Mouse (Mus musculus) stomach, embryonic 15.5 days (tissue): ENCODE measurements at regions not wholly inside any gene's neighbourhood (a gene's known extent, or its start where the extent isn't known, plus 50 kb on each side); places are given as distances from the start of the nearest gene placed in this dataset.

ENCODE experiments used
- ATAC-seq: fragments of 200-750 bp; cut with Nextera tagmentation; 2 replicates; pipeline ENCODE4 v1.8.0; 2017; ENCODE audit warnings: low read depth, moderate number of reproducible peaks, moderate TSS enrichment; ENCODE audit not compliant: insufficient read depth, low FRiP score
- H3K27ac ChIP-seq: fragments of 300-500 bp; sonication (generic); 2 replicates; pipeline ENCODE4 v1.5.1; 2015; ENCODE audit warnings: mild to moderate bottlenecking, inconsistent platforms
- H3K27me3 ChIP-seq: fragments of 300-500 bp; sonication (generic); replicated peaks from 2 replicates; pipeline ENCODE4 v1.6.1; 2015; ENCODE audit warnings: inconsistent platforms
- H3K36me3 ChIP-seq: fragments of 300-500 bp; sonication (generic); 2 replicates; pipeline ENCODE4 v1.6.1; 2015; ENCODE audit warnings: inconsistent platforms
- H3K4me1 ChIP-seq: fragments of 300-500 bp; sonication (generic); 2 replicates; pipeline ENCODE4 v1.6.1; 2015; ENCODE audit warnings: inconsistent platforms
- H3K4me2 ChIP-seq: fragments of 300-500 bp; sonication (generic); 2 replicates; pipeline ENCODE4 v1.6.1; 2015; ENCODE audit warnings: mild to moderate bottlenecking, inconsistent platforms
- H3K4me3 ChIP-seq: fragments of 300-500 bp; sonication (generic); replicated peaks from 2 replicates; pipeline ENCODE4 v1.5.1; 2015; ENCODE audit warnings: inconsistent platforms
- H3K9ac ChIP-seq: fragments of 300-500 bp; sonication (generic); 2 replicates; pipeline ENCODE4 v1.6.1; 2015; ENCODE audit warnings: inconsistent platforms
- H3K9me3 ChIP-seq: fragments of 300-500 bp; sonication (generic); 2 replicates; pipeline ENCODE4 v1.6.1; 2016; ENCODE audit warnings: inconsistent platforms
- WGBS: fragments of 180-500 bp; shearing (Covaris S2); methylation state at CpG from one replicate; pipeline ENCODE4 v1.1.7; 2015; 5-methylcytosine and 5-hydroxymethylcytosine counted together

DNA sequence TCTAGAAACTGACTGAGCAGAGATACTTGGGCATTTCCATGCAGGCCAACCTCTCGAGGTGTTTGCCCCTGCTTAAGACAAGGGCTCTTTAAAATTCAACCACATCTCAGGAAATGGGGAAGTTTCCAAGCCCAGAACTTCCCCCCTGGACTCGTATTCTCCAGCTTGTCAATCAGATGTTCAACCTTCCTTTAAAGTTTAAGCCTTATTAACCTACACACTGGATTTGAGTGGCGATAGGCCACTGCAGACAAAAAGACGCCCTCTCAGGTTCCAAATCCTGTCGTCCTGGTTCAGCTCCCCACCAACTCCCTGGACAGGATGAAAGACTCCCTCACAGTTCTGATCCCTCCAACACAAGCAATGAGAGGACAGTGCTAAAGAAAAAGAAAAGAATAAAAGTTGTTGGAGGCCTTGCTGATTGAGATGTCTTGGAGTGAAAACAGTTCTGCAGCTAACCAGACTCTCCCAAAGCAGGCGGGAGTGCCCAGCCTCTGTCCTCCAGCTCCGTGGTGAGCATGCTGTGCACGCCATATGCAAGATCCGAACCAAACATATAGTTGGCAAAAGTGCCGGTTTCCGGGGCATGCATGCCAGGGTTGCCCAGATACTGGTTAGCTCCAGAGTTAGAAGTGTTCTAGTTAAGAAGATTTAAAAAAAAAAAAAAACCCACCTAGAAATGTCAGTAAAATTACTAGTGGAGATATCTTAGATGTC is 298.3 kb downstream of the Mycn start:
- WGBS, result 76% methylated on average over 11 of the region's 11 CpGs
- no peaks in the 10 kb centered on the region for H3K9me3 ChIP-seq
- ATAC-seq, result no peak
- no peaks in the 10 kb centered on the region for H3K36me3 ChIP-seq
- no peak overlapping the region for H3K4me2 ChIP-seq
- H3K4me1 ChIP-seq, result no peaks in the 10 kb centered on the region
- no peak overlapping the region for H3K27ac ChIP-seq
- H3K9ac ChIP-seq, result no peak overlapping the region
- no peaks in the 10 kb centered on the region for H3K27me3 ChIP-seq
- H3K4me3 ChIP-seq, result no peak overlapping the region

DNA sequence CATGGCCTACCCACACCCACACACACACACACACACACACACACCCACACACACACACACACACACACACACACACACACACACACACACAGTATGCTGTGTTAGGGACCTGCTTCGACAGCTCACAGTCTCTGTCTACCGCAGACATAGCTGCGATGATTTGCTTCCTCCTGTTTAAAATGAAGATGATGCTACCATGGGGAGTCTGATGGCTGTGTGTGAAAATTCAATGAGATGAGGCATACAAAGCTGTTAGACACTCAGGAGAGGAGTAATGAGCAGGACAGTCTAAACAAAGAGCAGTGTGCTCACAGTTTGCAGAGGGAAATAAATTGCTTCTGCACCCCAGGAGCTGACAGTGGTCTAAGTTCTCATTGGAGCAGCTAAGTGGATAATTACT is 306.4 kb downstream of the Mycn start:
- no peak overlapping the region for H3K4me2 ChIP-seq
- H3K27ac ChIP-seq, result no peak overlapping the region
- H3K36me3 ChIP-seq, result no peaks in the 10 kb centered on the region
- ATAC-seq, result no peak
- no peak overlapping the region for H3K4me3 ChIP-seq
- H3K9me3 ChIP-seq, result no peaks in the 10 kb centered on the region
- WGBS, result 84% methylated on average over 3 of the region's 3 CpGs
- H3K4me1 ChIP-seq, result no peaks in the 10 kb centered on the region
- no peak overlapping the region for H3K9ac ChIP-seq
- H3K27me3 ChIP-seq, result no peaks in the 10 kb centered on the region

DNA sequence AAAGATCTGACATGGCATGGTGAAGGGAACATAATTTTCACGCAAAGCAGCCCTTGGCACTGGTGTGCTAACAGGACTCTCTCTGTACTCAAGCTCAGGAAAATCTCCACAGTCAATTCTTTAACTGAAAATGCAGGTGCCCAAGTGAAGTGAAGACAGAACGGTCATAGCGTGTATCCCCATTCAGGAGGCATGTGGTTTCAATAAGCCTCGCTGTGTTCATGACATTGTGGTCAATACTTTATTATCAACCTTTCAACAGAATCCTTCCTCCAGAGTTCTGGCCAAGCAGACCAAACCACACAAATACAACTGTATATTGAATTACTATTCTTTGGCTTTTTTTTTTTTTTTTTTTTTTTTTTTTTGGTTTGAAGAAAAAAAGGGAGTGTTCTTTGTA is 314.1 kb downstream of the Mycn start:
- Histone ChIP-seq H3K36me3 (no peaks in the 10 kb centered on the region), H3K4me3 (no peak overlapping the region), H3K9ac (no peak overlapping the region), H3K4me1 (0 out of 2 replicates have a peak, but pooled peaks cover 4% of the 10 kb centered on the region), H3K27me3 (no peaks in the 10 kb centered on the region), H3K4me2 (no peak overlapping the region), H3K9me3 (no peaks in the 10 kb centered on the region), H3K27ac (no peak overlapping the region)
- no peak for ATAC-seq
- WGBS, result 88% methylated on average over 4 of the region's 4 CpGs

DNA sequence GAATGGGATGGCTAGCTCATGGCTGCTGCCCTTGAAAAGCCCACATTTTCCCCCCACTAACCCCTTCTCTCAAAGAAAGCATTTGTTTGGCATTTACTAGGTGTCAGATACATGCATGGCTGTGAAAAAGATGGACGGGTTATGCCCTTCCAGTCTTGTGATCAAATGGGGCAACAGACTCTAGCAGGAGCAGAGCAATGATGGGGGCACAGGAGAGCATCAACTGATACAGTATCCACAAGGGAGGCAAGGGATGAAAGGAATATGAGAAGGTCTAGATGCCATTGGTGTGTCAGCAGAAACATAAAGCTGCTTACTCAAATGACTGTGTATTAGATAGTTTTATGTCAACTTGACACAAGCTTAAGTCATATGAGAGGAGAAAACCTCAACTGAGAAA is 315.9 kb downstream of the Mycn start:
- Histone ChIP-seq H3K9me3 (no peaks in the 10 kb centered on the region), H3K4me1 (0 out of 2 replicates have a peak, but pooled peaks cover 4% of the 10 kb centered on the region), H3K27ac (no peak overlapping the region), H3K4me3 (no peak overlapping the region), H3K4me2 (no peak overlapping the region), H3K27me3 (no peaks in the 10 kb centered on the region), H3K36me3 (no peaks in the 10 kb centered on the region), H3K9ac (no peak overlapping the region)
- WGBS, result 83% methylated on average over 1 of the region's 1 CpGs
- ATAC-seq, result no peak

DNA sequence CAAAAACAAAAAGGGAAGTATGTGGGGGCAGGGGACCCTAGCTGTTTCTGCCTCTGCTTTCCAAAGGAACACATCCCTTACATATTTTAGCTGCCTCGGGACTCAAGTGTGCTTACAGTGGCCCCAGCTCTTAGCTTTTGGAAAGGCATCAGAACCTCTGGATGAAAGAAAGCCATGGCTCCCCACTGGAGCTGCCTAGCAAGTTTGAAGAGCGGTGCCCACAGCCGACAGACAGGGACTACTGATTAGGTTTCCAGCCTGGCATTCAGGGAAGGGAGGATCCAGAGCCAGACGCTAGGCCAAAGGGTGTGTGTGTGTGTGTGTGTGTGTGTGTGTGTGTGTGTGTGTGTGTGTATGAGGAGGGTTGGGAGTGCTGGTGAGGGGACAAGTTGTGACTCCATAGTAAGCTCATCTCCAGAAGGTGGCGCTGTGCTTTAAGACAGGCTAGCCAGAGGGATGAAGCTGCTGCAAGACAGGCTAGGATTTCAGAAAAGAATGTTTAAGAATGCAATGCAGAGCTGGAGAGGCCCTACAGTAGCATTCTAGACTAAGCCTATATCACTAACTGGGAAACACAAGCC is 318.9 kb downstream of the Mycn start:
- H3K27me3 ChIP-seq, result no peaks in the 10 kb centered on the region
- 0 out of 2 replicates have a peak, but pooled peaks cover 4% of the 10 kb centered on the region for H3K4me1 ChIP-seq
- H3K4me3 ChIP-seq, result no peak overlapping the region
- ATAC-seq, result peak; percentile 71
- no peak overlapping the region for H3K4me2 ChIP-seq
- no peak overlapping the region for H3K9ac ChIP-seq
- H3K36me3 ChIP-seq, result no peaks in the 10 kb centered on the region
- H3K9me3 ChIP-seq, result no peaks in the 10 kb centered on the region
- H3K27ac ChIP-seq, result no peak overlapping the region
- 26% methylated on average over 5 of the region's 5 CpGs for WGBS

DNA sequence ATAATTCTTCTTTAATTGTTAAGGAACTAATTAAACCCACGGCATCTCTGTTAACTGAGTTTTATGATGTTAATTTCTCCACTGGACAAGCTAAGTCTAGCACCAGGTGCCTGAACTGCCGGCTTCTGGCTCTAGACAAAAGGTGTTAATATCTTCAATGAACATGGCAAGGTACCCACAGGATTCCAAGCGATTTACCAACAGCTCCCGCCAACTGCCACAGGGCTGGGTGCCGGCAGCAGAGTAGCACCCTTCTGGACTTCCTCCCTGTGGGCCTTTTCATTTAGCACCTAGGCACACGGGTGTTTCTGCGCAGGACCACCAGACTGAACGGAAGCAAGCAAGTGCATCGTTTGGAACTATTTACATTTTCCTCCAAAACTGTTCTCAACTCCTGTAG is 320.2 kb downstream of the Mycn start:
- no peaks in the 10 kb centered on the region for H3K36me3 ChIP-seq
- no peak overlapping the region for H3K9ac ChIP-seq
- H3K4me2 ChIP-seq, result no peak overlapping the region
- no peak overlapping the region for H3K4me3 ChIP-seq
- H3K4me1 ChIP-seq, result 0 out of 2 replicates have a peak, but pooled peaks cover 4% of the 10 kb centered on the region
- no peak for ATAC-seq
- 85% methylated on average over 9 of the region's 9 CpGs for WGBS
- H3K27ac ChIP-seq, result no peak overlapping the region
- no peaks in the 10 kb centered on the region for H3K27me3 ChIP-seq
- H3K9me3 ChIP-seq, result no peaks in the 10 kb centered on the region

DNA sequence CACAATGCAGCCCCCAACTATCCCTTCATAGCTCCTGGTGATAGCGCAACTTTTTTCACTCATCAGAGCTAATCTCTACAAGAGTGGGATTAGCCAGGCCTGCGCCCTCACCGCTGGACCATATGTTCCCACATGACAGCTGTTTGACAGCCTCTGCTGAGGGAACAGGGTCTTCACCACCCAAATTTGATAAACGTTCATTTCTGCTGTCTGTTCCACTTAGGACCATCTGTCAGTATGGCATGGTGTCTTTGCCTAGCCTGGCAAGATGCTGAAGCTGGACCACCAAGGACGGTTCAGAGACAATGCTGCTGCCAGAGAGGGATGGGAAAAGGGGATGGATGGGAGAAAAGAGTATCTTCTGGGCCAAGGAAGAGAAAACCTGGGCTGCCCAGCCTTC is 321.4 kb downstream of the Mycn start:
- no peaks in the 10 kb centered on the region for H3K9me3 ChIP-seq
- H3K4me2 ChIP-seq, result no peak overlapping the region
- H3K9ac ChIP-seq, result no peak overlapping the region
- WGBS, result 83% methylated on average over 5 of the region's 5 CpGs
- no peak for ATAC-seq
- H3K36me3 ChIP-seq, result no peaks in the 10 kb centered on the region
- no peaks in the 10 kb centered on the region for H3K27me3 ChIP-seq
- H3K27ac ChIP-seq, result no peak overlapping the region
- 0 out of 2 replicates have a peak, but pooled peaks cover 4% of the 10 kb centered on the region for H3K4me1 ChIP-seq
- no peak overlapping the region for H3K4me3 ChIP-seq

DNA sequence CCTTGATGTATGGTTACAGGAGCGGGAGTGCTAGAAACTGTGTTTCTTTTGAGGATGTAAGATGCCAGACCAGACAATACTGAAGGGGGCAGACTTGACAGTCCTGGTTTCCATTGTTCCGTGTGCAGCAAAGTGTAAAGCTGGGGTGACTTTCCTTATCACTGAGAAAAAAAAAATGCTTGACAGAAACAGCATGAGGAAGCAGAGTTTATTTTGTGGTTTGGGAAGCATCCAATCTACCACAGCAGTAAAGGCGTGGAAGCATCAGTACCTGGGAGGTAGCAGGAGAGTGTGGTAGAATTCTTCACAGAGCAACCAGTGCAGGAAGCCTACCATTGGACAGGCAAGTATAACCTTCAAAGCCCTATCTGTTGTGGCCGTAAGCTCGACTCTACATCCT is 322.3 kb downstream of the Mycn start:
- no peaks in the 10 kb centered on the region for H3K9me3 ChIP-seq
- no peaks in the 10 kb centered on the region for H3K27me3 ChIP-seq
- no peak overlapping the region for H3K9ac ChIP-seq
- H3K4me2 ChIP-seq, result no peak overlapping the region
- no peaks in the 10 kb centered on the region for H3K36me3 ChIP-seq
- 0 out of 2 replicates have a peak, but pooled peaks cover 4% of the 10 kb centered on the region for H3K4me1 ChIP-seq
- H3K27ac ChIP-seq, result no peak overlapping the region
- ATAC-seq, result no peak
- no peak overlapping the region for H3K4me3 ChIP-seq
- WGBS, result 74% methylated on average over 5 of the region's 5 CpGs

DNA sequence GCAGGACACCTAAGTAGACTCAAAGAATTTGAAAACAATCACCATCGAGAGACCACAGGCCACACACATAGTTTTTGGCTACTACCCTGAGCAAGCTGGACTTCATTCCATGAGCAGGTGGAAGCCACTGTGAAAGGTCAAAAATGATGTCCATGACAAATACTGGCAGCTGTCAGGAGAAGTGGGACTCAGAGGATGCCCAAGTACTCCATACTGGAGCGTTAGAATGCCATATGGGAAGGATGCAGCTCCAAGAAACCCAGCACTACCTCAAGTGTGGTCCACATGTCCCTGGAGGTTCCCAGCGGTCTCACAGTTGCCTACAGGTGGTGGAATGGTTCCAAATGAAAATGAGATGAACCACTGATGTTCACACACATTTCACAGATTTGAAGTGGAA is 329.2 kb downstream of the Mycn start:
- Histone ChIP-seq H3K9me3 (no peaks in the 10 kb centered on the region), H3K27ac (no peak overlapping the region), H3K9ac (no peak overlapping the region), H3K4me3 (no peak overlapping the region), H3K36me3 (no peaks in the 10 kb centered on the region), H3K27me3 (no peaks in the 10 kb centered on the region), H3K4me2 (no peak overlapping the region), H3K4me1 (no peaks in the 10 kb centered on the region)
- ATAC-seq, result no peak
- 85% methylated on average over 3 of the region's 3 CpGs for WGBS

DNA sequence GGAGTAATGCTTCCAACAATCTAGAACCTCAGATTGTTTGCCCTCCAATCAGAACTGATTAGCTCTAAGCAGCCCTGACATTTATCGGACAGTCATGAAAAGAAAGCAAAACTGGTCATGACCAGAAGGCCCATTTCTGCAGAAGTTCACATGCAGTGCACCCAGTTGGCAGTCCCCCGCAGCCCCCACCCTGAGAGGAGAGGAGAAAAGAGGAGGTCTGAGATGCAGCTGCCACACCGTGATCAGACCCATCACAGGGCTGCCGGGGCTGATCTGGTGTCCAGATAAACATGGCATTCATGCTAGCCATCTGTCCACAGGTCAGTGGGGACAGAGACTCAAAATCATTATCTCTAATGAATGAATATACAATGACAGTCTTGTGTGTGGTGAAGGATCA is 330.9 kb downstream of the Mycn start:
- no peak overlapping the region for H3K4me2 ChIP-seq
- no peaks in the 10 kb centered on the region for H3K27me3 ChIP-seq
- H3K9me3 ChIP-seq, result no peaks in the 10 kb centered on the region
- no peaks in the 10 kb centered on the region for H3K4me1 ChIP-seq
- H3K27ac ChIP-seq, result no peak overlapping the region
- 0 out of 2 replicates have a peak, but pooled peaks have one; percentile 10 for ATAC-seq
- no peak overlapping the region for H3K9ac ChIP-seq
- no peaks in the 10 kb centered on the region for H3K36me3 ChIP-seq
- 52% methylated on average over 4 of the region's 4 CpGs for WGBS
- no peak overlapping the region for H3K4me3 ChIP-seq

DNA sequence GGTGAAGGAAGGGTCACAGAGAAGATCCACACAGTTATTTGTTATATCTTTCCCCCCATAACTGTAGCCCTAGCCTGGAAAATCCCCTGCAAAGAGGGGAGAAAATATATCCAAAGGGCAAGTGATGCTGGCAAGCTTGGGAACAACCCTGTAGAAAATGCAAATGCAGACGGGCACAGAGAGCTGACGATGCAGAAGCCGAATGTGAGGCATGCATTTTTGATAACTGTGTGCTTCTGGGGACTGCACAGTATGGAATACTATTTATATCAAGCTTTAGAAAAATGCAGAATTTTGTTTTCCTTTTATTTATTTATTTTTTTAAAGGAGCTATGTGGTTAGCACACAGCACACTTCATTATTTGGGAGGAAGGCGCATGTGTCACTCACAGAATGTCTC is 333.7 kb downstream of the Mycn start:
- H3K4me3 ChIP-seq, result no peak overlapping the region
- no peaks in the 10 kb centered on the region for H3K27me3 ChIP-seq
- ATAC-seq, result no peak
- no peaks in the 10 kb centered on the region for H3K4me1 ChIP-seq
- no peak overlapping the region for H3K4me2 ChIP-seq
- no peak overlapping the region for H3K27ac ChIP-seq
- no peaks in the 10 kb centered on the region for H3K36me3 ChIP-seq
- 92% methylated on average over 4 of the region's 4 CpGs for WGBS
- no peaks in the 10 kb centered on the region for H3K9me3 ChIP-seq
- no peak overlapping the region for H3K9ac ChIP-seq

DNA sequence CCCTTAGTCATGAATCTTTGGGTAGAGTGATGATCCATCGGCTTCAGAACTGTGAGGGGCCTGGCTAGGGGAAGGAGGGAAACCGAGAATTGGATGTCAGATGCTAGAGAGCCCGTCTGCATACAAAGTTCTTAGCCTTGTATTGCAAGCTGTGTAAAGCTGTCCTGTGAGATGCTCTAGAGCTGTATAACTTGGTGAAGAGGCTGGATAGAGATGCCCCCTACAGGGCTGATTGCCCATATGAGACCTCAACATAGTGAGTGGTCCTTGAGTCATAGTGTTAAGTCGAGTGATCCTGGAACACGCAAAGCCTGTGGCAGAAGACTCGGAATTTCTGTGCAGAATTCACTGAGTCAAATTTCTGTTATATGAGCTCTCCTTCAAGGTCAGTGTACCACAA is 334.8 kb downstream of the Mycn start:
- Histone ChIP-seq H3K4me1 (no peaks in the 10 kb centered on the region), H3K4me2 (no peak overlapping the region), H3K9me3 (no peaks in the 10 kb centered on the region), H3K4me3 (no peak overlapping the region), H3K27ac (no peak overlapping the region), H3K9ac (no peak overlapping the region), H3K36me3 (no peaks in the 10 kb centered on the region), H3K27me3 (no peaks in the 10 kb centered on the region)
- 90% methylated on average over 6 of the region's 6 CpGs for WGBS
- ATAC-seq, result no peak
